Mouse (Mus musculus): ENCODE measurements around the gene Usp34. TPM values are rescaled to one million over a fixed set of nuclear protein-coding genes. Genes with fewer than 3 reads are reported as not detected.

Gene Usp34
- total RNA-seq (2023): 100 to 1,000 TPM; 101 to 105 TPM

GRCm38 (mm10) chr11:23306764-23307565 is at the start of gene Usp34:
Gene Usp34, plus strand, starts transcription at chr11:23306895.

DNA sequence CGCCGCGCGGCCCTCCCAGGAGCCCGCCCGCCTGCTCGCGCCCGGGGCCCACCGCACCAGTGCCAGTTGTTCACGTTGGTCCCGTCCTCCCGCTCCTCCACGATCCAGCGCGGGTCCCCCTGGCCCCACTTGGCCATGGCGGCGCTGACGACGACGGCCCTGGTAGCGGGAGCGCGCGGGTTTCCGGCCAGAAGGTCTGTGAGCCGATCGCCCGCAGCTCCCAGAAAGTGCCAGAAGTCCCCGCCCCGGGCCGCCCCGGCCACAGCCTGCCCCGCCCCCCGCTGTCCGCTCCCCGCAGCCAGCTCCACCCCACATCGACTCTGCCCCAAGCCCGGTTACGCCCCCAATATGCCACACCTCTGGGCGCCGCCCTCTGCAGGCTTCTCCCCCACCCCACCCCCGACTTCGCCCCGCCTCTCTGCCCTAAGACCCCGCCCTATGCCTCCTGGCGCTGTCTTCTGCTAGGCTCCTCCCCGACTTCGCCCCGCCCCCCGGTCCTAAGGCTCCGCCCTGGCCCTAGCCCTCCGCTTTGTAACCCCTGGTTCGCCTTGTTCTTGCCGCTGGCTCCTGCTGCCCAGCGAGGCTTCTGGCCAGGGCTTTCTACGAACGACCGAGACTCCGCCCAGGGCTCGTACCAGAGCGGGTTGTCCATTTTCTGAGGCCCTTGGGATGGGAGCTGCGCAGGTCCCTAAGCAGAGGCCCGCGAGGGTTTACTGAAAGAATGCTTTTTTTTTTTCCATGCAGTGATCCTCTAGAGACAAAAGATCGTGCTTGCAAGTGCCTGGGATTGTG is 191.2 kb downstream of the Usp34 start, which contains the start of gene Ahsa2:
Ahsa2 (minus strand) TSS at position 313 of the 792 bp plus-strand sequence.

DNA sequence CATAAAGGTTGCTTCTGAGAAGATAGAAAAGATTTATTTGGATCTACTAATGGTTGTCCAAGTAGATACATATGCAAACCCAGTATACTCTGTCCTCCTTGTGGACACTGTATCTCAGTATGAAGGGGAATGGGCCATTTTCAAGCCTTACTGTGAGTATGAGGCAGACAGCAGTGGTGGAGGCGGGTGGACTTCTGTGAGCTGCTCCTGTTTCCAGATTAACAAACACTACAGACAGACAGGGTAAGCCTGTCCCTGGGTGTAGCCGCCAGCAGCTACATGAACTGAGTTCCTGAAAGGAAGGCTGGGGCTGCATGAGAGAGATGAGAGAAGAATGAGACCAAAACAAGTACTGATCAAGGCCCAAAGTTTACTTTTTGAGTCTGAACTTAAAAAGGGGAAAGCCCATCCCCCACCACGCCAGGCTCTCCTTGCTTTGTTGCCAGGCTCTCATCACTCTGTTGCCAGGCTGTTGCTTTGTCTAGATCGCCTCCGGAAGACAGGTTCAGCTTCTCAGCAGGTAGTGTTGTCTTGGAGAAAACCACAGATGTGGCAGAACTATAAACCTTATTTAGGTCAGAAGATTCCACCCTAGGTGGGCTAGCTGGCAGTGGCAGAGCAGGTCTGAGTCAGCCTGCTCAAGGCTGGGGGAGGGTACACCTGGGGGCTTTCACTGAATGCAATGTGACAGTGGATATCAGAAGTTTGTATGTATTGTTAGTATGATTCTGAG is 213.9 kb downstream of the Usp34 start, which contains the start of gene 1700093K21Rik:
1700093K21Rik (minus strand) TSS at position 683 of the 733 bp plus-strand sequence.

Other genes starting within 250 kb of the Usp34 start
- 100 to 1,000 TPM; 122 to 132 TPM for gene Xpo1, start 50.9 kb upstream of the Usp34 start, total RNA-seq (2023)
- gene Ahsa2, start 191.1 kb downstream of the Usp34 start, total RNA-seq (2023): 10 to 100 TPM; 45.6 to 58.7 TPM
- gene 1700093K21Rik, start 214.3 kb downstream of the Usp34 start, total RNA-seq (2023): not detected

Measured in T-cell, adult 66 days (primary cell).